Mouse (Mus musculus): Measurements from ENCODE around the gene Pard3b.

Pard3b gene

GRCm38 (mm10) chr1:62650491-62650890 lies 1011.9 kb downstream of the Pard3b start:
- no peak for DNase-seq

DNA sequence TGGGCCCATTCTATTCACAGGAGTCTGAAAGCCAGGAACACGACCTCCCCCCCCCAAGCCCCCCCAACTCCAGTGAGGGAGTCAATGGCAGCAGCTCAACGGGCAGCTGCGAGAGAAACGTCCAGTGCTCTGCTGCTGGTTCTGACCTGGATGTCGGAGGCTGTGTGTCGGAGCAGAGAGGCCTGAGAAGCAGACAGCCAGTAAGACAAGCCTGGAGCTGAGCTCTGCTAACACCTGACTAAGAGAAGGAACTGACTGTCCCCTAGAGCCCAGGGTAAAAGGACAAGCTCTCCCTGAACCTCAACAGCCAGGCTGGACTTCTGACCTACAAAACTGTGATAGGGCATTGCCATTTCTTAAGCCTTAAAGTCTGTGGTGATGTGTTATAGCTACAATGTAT lies 1015.8 kb downstream of the Pard3b start:
- no peak for DNase-seq

DNA sequence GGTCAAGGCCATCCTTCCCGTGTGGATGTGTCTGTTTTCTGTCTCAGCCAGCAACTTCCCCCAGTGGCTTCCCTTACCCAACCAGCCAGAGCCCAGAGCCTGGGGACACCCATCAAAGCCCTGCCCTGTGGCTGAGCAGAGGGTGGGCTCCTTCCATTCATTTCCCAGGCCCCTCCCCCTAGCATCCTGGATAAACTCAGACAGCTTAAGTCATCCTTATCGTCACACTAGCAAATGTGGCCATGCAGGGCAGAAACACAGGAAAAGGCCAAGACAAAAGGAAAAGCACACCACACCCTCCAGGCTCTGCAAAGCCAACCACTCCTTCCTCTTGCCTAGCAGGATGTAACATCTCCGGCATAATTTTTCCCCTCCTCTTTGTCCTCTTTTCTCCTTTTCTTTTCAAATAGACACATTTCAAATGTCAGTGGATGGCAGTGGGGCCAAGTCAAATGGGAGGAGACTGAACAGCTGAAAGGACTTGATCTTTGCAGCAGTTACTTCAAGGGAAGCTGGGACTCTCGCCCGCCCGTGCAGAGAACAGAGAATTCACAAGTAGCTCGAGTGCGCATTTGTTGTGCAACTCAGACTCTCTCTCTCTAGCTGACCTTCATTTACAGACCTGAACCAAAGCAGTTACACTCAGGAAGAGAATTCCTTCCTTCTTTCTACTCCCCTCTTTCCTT lies 1026.5 kb downstream of the Pard3b start:
- DNase-seq = no peak

- no peak for DNase-seq
These were observed 1027.4 kb downstream of the Pard3b start for GRCm38 (mm10) chr1:62665771-62666730.

- no peak for DNase-seq
These were observed 1028.2 kb downstream of the Pard3b start for GRCm38 (mm10) chr1:62666780-62667179.

DNA sequence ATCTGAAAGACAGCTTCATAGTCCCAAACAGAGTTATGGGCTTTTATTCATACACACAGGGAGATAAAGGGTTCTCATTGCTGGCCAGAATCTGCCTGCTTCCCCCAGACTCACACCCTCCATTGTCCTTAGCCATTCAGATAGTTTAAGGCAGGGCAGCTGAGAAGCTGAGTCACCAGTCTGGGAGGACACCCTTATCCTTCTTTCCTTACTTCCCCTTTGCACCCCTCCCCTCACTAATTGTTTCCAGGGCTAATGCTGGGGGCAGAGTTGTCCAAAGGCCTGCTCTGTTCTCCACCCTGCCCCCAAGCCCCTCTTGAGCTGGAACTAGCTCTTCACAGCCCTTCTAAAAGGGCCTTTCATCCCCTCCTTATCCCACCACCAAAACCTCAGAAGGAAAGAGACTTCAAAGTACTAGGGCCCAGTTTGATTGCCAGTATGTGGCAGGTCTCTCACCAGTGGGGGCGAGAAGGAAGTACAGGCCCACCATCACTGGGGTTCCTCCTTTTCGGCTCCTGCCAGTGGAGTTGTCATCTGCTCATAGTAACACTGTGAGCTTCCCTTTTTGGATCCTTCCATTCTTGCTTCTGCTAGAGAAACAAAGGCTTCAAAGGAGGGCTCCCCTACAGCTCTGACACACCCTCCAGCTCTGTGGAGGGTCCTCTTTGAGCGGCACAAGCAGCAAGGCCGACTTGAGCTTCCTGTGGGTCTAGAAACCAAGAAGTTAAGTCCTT lies 1040.2 kb downstream of the Pard3b start:
- DNase-seq = no peak

DNA sequence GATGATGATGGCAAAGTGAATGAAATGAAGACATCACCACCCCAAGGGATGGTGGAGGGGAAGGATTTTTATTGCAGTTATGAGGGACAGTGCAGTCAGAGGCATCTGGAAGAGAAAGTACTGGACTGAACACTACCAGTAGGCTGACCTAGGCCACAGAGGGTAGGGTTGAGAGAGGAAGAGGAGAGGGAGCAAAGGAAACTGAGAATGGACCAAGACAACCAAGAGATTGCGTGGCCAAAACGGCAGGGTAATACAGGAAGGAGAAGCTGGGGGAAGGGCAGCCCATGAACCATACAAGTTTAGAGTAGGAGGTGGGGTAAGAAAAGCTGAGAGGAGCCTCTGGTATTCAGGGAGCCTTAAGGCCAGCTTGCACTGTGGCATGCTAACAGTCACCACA lies 1040.8 kb downstream of the Pard3b start:
- DNase-seq = no peak

GRCm38 (mm10) chr1:62682456-62683385 lies 1044.1 kb downstream of the Pard3b start:
- no peak for DNase-seq

DNA sequence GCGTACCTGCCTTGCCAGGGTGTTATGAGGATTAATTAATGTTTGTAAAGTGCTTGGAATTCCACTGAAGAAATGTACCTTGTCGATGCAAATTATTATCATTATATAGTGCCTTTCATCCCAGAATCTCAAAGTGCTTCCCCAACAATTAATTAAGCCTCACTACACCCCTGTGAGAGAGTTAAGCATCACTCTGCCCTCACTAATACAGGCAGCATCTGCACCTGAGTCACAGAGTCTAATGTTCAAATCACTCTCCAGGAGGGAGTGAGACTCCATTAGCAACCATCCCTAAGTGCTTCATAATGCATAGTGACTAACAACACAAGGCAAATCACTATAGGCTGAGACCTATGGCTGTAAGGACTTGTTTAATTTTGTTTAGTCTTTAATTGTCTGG lies 1044.9 kb downstream of the Pard3b start:
- DNase-seq = no peak

DNA sequence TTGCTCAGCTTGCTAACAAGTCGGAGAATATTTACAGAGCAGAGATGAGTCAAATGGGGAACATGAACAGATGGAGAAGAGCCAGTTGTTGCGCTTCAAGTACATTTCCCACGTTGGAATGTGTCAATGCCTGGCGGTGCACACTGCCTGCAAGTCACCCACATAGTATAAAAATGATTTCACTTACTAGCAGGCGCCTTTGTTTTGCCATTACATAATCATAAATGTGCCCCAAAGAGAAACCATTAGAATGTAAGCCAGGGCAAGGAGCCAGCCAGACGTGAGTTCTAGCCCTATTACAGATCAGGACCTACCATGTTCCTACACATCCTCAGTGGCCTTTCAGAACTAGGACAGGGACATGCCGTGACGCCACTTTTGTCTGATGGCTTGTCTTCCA lies 1048.9 kb downstream of the Pard3b start:
- no peak for DNase-seq

DNA sequence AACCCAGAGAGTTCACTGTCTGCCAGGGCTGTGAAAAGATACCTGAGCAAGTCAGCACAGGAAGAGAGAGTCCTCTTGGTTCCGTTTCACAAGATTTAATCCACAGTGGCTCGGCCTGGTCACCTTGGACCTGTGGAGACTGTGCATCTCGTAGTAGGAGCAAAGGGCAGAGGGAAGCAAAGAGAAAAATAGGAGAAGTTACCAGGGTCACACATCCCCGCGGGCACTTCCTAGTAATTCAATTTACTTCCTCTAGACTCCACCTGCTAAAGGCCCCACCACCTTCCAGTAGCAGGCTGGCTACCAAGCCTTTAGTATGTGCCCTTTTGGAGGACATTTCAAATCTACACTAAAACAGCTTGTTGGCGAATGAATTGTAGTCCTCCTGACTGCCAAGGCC lies 1052.6 kb downstream of the Pard3b start:
- DNase-seq = no peak
